Mouse (Mus musculus) heart, embryonic 14.5 days (tissue): ENCODE results near the gene Racgap1. TPM values are rescaled to one million over a fixed set of nuclear protein-coding genes. Genes with fewer than 3 reads are reported as not detected.

Experiments
- ATAC-seq: fragments of 200-750 bp; cut with Nextera tagmentation; 2 replicates; pipeline ENCODE4 v1.8.0; 2017; ENCODE audit warnings: low read depth, moderate TSS enrichment; ENCODE audit not compliant: insufficient number of reproducible peaks, insufficient read depth, low FRiP score
- H3K27ac ChIP-seq, 2 experiments: fragments of 200-500 bp in 1 of 2; fragments of 300-500 bp in 1 of 2; sonication (generic) in 1 of 2; replicated peaks in 1 of 2; 2 replicates each; pipeline ENCODE4 v1.5.1; 2012 to 2014; ENCODE audit warnings: low read depth in 2 of 2, low read length in 2 of 2, control low read depth in 1 of 2, mild to moderate bottlenecking in 1 of 2, mixed read lengths in 1 of 2; ENCODE audit not compliant: control insufficient read depth in 1 of 2, insufficient read depth in 1 of 2
- H3K27me3 ChIP-seq: fragments of 300-500 bp; sonication (generic); 2 replicates; pipeline ENCODE4 v1.6.1; 2014; ENCODE audit warnings: mild to moderate bottlenecking, low read length, control low read depth; ENCODE audit not compliant: control insufficient read depth, insufficient read depth
- H3K36me3 ChIP-seq: fragments of 300-500 bp; sonication (generic); 2 replicates; pipeline ENCODE4 v1.6.1; 2014; ENCODE audit warnings: mild to moderate bottlenecking, control low read depth, low read length, mixed read lengths; ENCODE audit not compliant: control insufficient read depth, insufficient read depth
- H3K4me1 ChIP-seq, 2 experiments: fragments of 200-500 bp in 1 of 2; fragments of 300-500 bp in 1 of 2; sonication (generic) in 1 of 2; 2 replicates each; pipeline ENCODE4 v1.6.1; 2012 to 2014; ENCODE audit warnings: low read length in 2 of 2, control low read depth in 1 of 2, mixed read lengths in 1 of 2; ENCODE audit not compliant: control insufficient read depth in 2 of 2, insufficient read depth in 2 of 2
- H3K4me2 ChIP-seq: fragments of 300-500 bp; sonication (generic); 2 replicates; pipeline ENCODE4 v1.6.1; 2014; ENCODE audit warnings: mild to moderate bottlenecking, low read length
- H3K4me3 ChIP-seq, 2 experiments: fragments of 200-500 bp in 1 of 2; fragments of 300-500 bp in 1 of 2; sonication (generic) in 1 of 2; 2 replicates each; pipeline ENCODE4 v1.5.1; 2012 to 2014; ENCODE audit warnings: low read length in 2 of 2, mild to moderate bottlenecking in 2 of 2, control low read depth in 1 of 2, low read depth in 1 of 2, moderate library complexity in 1 of 2; ENCODE audit not compliant: control insufficient read depth in 1 of 2, insufficient read depth in 1 of 2
- H3K9ac ChIP-seq: fragments of 300-500 bp; sonication (generic); 2 replicates; pipeline ENCODE4 v1.6.1; 2014; ENCODE audit warnings: mild to moderate bottlenecking, low read length
- H3K9me3 ChIP-seq: fragments of 300-500 bp; sonication (generic); 2 replicates; pipeline ENCODE4 v1.6.1; 2016; ENCODE audit warnings: low read length, control low read depth; ENCODE audit not compliant: control insufficient read depth
- WGBS: fragments of 180-500 bp; shearing (Covaris S2); extraction: QIAGEN DNeasy Blood & Tissue Kit; methylation state at CpG from one replicate; pipeline ENCODE4 v1.1.7; 2014; 5-methylcytosine and 5-hydroxymethylcytosine counted together
- polyA plus RNA-seq: library from polyadenylated mRNA; unstranded; fragments of >200 nt; fragmentation: Nextera tagmentation; extraction: Ambion mirVana; gene quantifications from 2 replicates; pipeline ENCODE4 v1.2.1, GENCODE M21; 2014

The Racgap1 gene
- polyA plus RNA-seq, 1 experiment from 2014 or later, result 94.4 TPM

DNA sequence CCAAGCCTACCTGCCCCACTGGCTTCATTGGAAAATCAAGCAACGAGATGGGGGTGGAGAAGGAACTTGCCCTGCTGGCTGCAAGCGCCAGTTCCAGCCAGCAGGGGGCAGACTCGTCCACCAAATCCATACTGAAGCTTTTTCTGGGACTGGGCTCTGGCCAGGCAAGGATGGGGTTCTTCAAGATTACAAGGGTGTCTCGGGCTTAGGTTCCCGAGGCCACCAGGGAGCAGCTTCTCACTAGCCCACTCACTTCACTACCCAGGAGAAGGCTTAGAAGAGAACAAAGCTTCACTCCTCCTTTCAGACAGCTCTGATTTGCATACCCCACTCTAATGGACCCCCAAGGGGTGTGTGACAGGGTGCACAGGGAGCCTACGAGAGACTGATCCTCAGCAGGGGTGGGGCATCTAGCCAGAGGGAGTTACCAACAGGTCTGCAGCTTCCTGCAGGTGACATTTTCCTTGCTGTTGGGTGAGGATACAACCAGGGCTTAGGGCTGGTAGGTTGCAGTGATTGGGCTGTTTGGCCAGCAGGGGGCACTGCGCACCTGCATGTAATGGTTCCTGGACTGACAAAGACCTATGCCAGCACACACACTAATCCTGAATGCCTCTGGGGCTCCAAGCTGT, 55.3 kb downstream of the Racgap1 start:
- WGBS, result 1% methylated on average over 7 of the region's 7 CpGs
- H3K27ac ChIP-seq, result no peak overlapping the region

DNA sequence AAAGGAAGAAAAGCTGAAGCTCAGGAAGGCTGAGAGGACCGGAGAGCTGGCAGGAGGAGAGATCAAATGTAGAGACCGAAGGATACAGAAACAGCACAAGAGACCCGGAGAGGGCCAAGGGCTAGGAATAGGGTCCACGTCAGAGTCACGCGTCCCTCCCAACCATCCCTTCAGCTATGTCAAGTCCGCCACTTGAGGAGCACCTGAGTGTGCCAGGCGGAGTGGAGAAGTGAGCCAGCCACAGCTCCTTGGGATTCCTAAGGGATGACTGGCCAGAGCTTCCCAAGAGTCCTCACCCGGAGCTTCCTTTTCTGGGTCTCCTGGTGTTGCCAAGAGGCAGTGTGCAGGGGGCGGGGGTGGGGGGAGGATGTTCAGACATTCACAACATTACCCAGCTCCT, 56.5 kb downstream of the Racgap1 start:
- 72% methylated on average over 9 of the region's 10 CpGs for WGBS
- Histone ChIP-seq H3K27me3 (peaks cover 85% of the 10 kb centered on the region), H3K9me3 (no peaks in the 10 kb centered on the region), H3K9ac (no peak overlapping the region), H3K4me3 (no peak overlapping the region), H3K4me1 (peaks cover 2 to 12% of the 10 kb centered on the region in 2 experiments; a peak in 3 of 4 replicates), H3K36me3 (no peaks in the 10 kb centered on the region), H3K4me2 (no peak overlapping the region), H3K27ac (no peak overlapping the region)
- no peak for ATAC-seq

More for the DNA sequence above, 55.3 kb downstream of the Racgap1 start:
- Histone ChIP-seq H3K4me1 (peaks cover 3 to 8% of the 10 kb centered on the region in 2 experiments; a peak in 3 of 4 replicates), H3K36me3 (no peaks in the 10 kb centered on the region), H3K4me3 (no peak overlapping the region), H3K4me2 (no peak overlapping the region), H3K9me3 (no peaks in the 10 kb centered on the region), H3K27me3 (peaks cover 80% of the 10 kb centered on the region), H3K9ac (no peak overlapping the region)
- peak; percentile 38; the same call in 1 of the 2 replicates for ATAC-seq

DNA sequence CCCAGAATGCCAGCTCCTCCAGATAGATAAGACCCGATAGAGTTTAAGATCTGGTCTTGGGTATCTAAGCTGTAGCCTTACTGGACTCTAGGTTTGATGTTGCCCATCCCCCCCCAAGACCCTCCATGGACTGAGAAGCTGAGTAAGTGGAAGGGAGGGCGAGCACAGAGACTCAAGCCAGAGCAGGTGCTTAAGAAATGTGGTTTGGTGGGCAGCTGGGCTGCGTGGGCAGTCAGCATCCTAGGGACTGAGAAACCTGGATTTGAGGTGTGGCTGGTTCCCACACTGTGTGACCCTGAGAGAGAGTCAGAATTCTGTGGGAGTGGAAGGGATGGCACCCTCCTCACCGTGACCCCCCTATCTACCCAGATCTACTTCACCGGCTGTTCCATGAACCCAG, 58.6 kb downstream of the Racgap1 start:
- whole genome bisulfite sequencing, result 76% methylated on average over 5 of the region's 5 CpGs
- peaks cover 91% of the 10 kb centered on the region for H3K27me3 ChIP-seq
- no peak for ATAC-seq
- no peak overlapping the region for H3K9ac ChIP-seq
- H3K27ac ChIP-seq, result no peak overlapping the region
- no peaks in the 10 kb centered on the region for H3K9me3 ChIP-seq
- H3K4me2 ChIP-seq, result no peak overlapping the region
- H3K4me3 ChIP-seq, result no peak overlapping the region
- H3K4me1 ChIP-seq, result peaks cover 0 to 8% of the 10 kb centered on the region in 2 experiments; a peak in 2 of 4 replicates
- H3K36me3 ChIP-seq, result no peaks in the 10 kb centered on the region

DNA sequence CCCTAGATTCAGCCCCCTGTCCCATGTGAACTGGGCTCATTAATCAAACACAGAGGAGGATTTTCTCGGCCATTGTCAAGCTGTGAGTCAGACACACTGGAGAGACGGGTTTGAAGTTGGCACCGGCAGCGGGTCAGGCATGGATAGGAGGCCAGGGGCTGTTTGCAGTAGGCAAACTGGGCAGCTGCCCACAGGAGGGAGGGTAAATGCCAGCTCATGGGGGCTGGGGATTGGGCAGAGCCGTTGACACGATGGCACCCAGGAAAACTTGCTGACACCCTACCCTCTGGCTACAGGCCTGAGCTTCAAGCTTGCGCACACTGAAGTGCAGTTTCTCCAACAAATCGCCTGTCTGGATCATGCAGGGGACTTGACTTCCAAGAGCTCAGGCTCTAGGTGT, 59.3 kb downstream of the Racgap1 start:
- no peak overlapping the region for H3K4me3 ChIP-seq
- H3K27me3 ChIP-seq, result peaks cover 91% of the 10 kb centered on the region
- H3K27ac ChIP-seq, result no peak overlapping the region
- WGBS, result 68% methylated on average over 8 of the region's 8 CpGs
- H3K4me1 ChIP-seq, result peaks cover 0 to 8% of the 10 kb centered on the region in 2 experiments; a peak in 2 of 4 replicates
- H3K36me3 ChIP-seq, result no peaks in the 10 kb centered on the region
- H3K9ac ChIP-seq, result no peak overlapping the region
- no peak for ATAC-seq
- H3K4me2 ChIP-seq, result no peak overlapping the region
- H3K9me3 ChIP-seq, result no peaks in the 10 kb centered on the region

DNA sequence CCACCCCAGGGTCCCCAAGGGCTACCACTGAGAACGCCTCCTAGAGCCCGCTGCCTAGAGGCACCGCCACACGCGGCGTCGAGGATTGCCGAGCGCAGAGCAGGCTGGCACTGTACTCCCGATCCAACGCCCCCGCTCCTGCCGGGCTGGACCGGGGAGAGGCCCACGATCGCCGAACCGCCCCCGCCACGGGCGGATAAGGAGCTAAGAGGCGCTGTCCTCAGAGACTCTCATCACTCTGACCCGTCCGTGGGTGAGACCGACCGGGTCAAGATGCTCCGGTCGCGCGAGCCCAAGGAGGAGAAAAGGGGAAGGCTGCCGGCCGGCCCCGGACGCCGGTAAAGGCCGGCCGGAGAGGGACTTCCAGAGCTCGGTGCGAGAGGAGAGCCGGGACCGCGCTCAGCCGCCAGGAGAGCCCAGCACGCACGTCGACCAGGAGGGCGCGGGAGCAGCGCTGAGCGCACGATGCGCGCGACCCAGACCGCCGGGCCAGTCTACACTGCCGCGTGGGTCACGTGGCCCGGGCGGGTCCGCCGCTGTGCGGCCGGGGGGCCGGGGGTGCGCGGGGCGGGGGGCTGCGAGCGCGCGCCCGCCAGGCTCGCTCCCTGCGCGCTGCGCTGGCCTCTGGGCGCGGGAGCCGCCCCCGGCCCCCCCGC, 60.9 kb downstream of the Racgap1 start, which contains the start of gene Aqp5:
Gene Aqp5, plus strand, starts transcription at position 354 of the 656 bp plus-strand sequence.
- WGBS, result 2% methylated on average over 55 of the region's 83 CpGs
- no peak for ATAC-seq
- Histone ChIP-seq H3K9me3 (no peaks in the 10 kb centered on the region), H3K4me1 (peaks cover 0 to 8% of the 10 kb centered on the region in 2 experiments; a peak in 2 of 4 replicates), H3K9ac (0 out of 2 replicates have a peak within 1 kb of the TSS, but pooled peaks have one; percentile 16), H3K4me2 (peak within 1 kb of the TSS; percentile 65), H3K27me3 (peaks cover 100% of the 10 kb centered on the region), H3K4me3 (peak within 1 kb of the TSS; percentile 30 to 38), H3K27ac (no peak within 1 kb of the TSS), H3K36me3 (no peaks in the 10 kb centered on the region)

DNA sequence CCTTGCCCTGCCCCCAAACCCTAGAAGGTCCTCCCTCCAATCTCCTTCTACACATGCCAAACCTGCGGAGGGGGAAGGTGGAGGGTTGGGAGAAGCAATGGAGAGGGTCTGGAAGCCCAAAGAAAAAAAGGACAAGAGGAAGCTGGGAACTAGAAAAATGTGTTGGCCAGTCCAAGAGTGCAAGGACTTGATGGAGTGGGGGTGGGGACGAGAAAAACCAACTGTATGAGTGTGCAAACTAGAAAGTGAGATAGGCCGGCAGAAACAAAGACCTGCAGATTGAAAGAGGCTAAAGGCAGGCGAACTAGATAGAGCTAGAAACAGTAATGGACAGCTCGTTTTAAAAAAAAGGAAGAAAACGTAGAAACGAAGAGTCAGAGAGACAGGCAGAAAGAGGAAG, 61.8 kb downstream of the Racgap1 start:
- peaks cover 100% of the 10 kb centered on the region for H3K27me3 ChIP-seq
- no peaks in the 10 kb centered on the region for H3K9me3 ChIP-seq
- 21% methylated on average over 7 of the region's 7 CpGs for WGBS
- H3K9ac ChIP-seq, result no peak overlapping the region
- no peak overlapping the region for H3K4me2 ChIP-seq
- H3K27ac ChIP-seq, result no peak overlapping the region
- no peaks in the 10 kb centered on the region for H3K36me3 ChIP-seq
- H3K4me1 ChIP-seq, result peaks cover 3 to 10% of the 10 kb centered on the region in 2 experiments
- H3K4me3 ChIP-seq, result no peak overlapping the region
- ATAC-seq, result no peak

DNA sequence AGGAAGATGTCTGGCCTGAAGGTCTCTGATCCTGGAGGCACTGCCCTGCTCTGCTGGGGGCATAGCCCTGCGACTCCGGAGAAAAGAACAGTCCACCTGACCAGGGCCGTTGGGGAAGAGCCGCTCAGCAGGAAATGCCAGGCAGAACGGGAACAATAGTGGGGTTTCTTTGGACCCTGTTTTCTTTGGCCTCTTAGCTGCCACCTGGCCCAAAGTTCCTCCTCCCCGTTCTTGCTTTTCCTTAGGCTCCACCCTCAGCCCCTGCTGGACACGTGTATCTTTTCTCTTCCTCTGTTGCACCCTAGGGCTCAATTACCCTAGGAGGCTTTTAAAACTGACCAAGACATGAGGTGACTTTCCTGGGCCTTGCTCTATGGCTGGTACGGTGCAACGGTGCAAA, 62.2 kb downstream of the Racgap1 start:
- no peaks in the 10 kb centered on the region for H3K9me3 ChIP-seq
- no peak overlapping the region for H3K4me3 ChIP-seq
- H3K4me2 ChIP-seq, result no peak overlapping the region
- H3K4me1 ChIP-seq, result peaks cover 8 to 14% of the 10 kb centered on the region in 2 experiments
- no peaks in the 10 kb centered on the region for H3K36me3 ChIP-seq
- 7% methylated on average over 9 of the region's 9 CpGs for WGBS
- peaks cover 100% of the 10 kb centered on the region for H3K27me3 ChIP-seq
- H3K27ac ChIP-seq, result no peak overlapping the region
- no peak for ATAC-seq
- H3K9ac ChIP-seq, result no peak overlapping the region
